Mouse (Mus musculus): ENCODE results near the gene Pcdh11x.
"Not testable (repeated sequence)": the region's sequence is repeated elsewhere in the genome, so short reads cannot be mapped to it uniquely, and the experiment has no call there.

The Pcdh11x gene

DNA sequence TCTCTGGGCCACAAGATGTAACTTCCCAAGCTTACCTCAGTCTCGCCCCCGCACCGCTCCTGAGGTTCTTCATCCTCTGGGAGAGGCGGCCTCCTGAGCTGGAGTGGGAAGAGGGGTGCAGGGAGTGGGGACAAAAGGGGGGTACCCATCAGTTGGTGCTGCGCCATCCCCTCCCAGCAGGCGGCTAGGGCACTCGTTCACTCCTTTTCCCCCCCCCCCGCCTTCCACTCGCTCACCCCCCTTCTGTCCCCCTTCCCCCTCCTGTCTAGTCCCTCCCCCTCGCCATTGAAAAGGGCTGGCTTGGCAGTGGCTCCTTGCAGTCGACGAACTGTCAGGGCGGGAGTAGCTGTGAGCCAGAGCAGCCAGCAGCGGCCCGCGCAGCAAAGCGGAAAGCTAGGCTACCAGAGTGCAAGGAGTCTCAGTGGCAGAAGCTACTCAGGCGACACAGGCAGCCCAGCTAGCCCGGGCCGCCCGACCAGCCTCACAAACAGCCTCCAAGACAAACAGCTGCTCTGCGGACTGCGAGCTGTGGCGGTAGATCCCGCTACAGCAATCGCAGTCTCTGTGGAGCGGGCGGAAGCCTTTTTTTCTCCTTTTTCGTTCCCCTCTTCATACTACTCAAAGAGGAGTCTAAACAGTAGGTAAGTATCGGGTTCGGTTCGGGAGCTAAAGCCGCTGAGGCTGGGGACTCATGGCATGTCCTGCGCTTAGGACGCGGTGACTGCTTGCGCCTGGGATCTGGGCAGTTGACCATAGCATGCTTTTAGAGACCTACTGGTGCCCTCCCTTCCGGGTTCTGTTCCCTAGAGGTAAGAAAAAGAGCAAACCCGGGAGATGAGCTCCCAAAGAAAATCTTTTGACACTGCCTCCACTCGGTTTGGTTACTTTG is at the start of gene Pcdh11x:
TSS of gene Pcdh11x (plus strand) at position 249 of the 889 bp plus-strand sequence.
- DNase-seq (ENCODE audit: low spot score in 2 of 2) = peak; percentile 24 to 39

DNA sequence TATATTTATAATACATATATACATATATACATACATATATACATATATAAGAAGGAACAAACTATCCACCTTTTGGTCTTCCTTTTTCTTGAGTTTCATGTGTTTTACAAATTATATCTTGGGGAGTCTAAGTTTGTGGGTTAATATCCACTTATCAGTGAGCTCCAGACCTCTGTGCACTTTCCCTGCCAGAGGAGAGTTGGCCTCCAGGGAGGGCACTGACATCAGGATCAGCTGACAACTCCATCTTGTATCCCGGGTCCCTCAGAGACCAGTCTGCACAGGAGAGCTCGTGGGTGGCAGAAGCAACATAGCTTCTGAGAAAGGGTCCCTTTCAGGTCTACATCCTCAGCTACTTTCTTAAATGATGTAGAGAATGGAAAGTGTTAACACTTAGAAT is 30.0 kb upstream of the Pcdh11x start:
- DNase-seq (ENCODE audit: low spot score in 2 of 2) = no peak

DNA sequence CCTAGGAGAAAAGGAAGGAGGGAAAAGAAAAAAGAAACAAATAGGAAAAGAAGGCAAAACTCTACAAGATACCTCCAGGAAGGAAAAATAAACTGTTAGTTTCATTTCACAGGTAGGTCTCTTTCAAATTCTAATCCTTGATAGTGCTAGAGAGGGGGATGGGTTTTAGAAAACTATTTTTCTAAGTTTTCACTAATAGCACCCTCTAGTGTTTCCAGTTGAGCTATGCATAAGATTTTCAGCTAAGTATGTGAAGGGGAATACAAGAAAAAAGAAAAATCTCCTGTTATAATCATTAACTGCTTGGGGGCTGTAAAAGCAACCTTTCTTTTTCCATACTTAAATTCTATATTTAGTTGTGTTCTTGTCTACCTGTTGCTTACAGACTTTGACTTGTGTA is 4.5 kb upstream of the Pcdh11x start:
- DNase-seq (ENCODE audit: low spot score in 2 of 2) = no peak

DNA sequence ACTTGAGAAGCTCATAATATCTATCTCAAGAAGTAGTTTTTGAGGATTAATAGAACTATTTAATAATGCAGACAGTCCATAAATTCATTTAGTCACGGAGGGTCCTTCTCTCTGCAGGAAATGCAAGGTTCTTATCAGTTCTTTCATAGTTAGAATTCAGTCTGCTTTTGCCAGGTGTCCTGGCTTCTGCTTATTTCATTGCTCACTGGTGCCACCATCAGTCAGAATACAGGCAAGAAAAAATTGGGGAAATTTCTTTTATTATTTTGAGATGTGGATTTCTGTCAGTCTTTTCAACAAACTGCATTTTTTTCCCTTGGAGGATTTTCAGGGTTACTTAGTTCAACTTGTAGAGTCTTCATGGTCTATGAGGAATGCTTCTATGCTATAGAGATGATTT is 2.6 kb upstream of the Pcdh11x start:
- no peak for DNase-seq (ENCODE audit: low spot score in 2 of 2)

DNA sequence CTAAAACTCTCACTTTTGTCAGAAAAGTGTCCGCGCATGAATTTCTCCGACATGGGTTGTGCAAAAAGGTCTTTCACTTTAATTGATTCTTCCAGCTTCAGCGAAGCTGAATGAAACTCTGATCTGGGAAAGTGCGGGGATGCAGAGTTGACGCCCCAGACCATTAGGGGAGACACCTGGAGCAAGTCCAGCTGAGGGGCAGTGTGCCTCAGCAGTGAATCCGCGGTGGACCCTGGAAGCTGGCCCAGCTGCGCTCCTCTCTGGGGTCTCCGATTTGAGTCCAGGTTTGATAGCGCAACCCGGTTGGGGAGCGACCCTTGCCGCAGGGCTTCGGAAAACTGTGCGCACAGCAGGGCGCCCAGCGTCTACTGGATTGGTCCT is 831 bp downstream of the Pcdh11x start:
- no peak for DNase-seq (ENCODE audit: low spot score in 2 of 2)

DNA sequence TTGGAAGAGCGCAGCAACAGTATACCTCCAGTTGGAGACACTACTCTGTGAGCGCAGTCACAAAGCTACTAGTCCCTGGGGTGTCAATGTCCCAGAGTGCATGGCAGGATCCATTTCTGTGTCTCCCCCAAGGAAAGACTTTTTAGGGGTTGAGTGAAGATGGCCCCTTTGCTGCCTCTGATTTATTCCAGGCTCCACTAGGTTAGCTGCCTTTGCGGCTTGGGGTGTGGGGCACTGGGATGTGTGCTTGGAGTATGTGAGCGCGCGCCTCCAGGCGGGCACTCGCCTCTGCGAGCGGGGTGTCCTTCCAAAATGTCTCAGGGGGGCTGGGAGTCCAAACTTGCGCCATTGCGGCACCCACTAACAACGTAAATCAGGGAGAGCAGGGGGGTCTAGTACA is 1.6 kb downstream of the Pcdh11x start:
- peak in 1 of 2 experiments; percentile 22 for DNase-seq (ENCODE audit: low spot score in 2 of 2)

DNA sequence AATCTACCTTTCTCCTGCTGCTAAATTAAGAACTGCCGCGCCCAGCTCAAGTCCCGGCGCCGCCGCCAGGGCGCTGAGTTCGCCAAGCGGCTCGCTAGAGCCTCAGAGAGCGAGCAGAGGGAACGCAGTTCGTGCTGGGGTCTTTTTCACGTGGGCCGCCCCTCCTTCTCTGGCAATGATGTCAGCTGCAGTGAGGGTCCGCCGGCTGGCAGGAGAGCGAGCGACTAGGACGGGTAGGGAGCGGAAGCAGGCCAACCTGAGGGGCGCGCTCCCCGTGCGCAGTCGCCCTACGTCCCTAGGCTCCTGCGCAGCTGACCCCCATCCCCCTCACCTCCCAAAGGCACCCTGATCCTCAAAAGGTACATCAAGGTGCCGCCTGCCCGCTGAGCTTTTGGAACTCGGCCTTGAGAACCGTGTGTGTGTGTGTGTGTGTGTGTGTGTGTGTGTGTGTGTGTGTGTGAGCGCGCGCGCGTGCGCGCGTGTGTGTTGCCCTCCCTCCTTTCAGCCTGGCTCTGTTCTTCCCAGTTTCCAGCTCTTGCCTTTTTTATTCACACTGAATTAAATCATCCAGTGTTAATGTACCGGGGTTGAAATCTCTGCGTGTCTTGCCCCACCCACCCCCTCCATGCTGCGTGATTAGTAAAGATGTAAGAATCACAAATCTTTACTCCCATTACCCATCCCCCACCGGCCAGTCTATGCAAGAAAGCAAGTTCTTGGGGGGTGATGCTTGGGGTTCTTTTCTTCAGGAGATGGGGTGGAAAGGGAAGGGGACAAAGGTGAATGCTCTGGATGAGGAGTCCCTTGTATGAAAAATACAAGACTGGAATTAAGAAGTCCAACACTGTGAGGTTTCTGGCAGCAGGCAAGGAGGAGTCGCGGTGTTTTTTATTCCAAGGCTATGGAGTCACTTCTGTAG is 3.0 kb downstream of the Pcdh11x start:
- peak; percentile 16 to 18 for DNase-seq (ENCODE audit: low spot score in 2 of 2)

DNA sequence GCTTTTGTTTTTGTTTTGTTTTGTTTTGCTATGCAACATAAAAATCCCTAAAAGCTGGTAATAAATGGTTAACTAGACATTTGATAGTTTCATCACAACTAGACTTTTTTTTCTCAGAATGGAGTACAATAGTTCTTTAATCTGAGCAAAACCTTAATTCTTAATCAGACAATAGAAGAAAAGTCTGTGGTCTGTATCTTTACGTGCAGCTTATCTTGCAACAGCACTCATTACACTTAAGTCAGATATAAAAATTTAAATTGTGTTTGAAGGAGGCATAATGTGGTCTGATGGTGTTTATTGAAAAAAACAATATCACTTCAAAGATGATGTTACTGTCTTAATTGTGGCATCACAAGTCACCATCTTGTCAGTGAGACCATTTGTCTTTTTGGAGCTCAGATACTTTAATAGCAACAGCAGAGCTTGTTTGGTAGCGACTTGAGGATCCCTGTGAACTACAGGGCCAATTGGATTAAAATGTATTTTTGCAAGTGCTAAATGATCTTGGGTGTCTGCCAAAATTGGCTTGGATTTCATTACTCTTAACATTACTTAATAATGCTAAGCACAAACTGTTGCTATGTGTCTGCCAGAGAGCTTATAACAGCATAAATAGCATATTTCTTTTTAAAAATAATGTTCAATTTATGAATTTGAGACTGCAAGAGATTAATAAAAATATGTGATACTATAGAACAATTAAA is 11.6 kb downstream of the Pcdh11x start:
- no peak for DNase-seq (ENCODE audit: low spot score in 2 of 2)

DNA sequence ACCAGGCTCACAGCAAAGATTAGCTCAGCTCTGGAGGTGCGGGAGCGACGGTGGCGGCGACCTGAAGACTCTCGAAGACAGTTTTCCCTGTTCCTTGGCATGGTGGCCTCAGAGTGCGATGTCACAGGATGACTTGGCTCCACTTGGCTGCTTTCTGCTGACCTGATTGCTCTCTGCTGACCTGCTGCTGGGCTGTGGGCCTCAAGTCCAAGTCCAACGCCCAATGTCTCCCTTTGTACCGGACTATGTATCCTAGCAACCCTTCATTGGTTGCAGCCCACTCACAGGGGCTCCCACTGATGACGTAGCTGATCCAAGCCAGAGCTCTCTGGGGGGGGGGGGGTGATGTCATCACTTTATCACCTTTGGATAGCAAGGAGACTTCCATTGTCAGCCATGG is 22.9 kb downstream of the Pcdh11x start, which contains the start of gene H2afb3:
TSS of gene H2afb3 (minus strand) at position 101 of the 400 bp plus-strand sequence.
- not testable (repeated sequence) for DNase-seq (ENCODE audit: low spot score in 2 of 2)

DNA sequence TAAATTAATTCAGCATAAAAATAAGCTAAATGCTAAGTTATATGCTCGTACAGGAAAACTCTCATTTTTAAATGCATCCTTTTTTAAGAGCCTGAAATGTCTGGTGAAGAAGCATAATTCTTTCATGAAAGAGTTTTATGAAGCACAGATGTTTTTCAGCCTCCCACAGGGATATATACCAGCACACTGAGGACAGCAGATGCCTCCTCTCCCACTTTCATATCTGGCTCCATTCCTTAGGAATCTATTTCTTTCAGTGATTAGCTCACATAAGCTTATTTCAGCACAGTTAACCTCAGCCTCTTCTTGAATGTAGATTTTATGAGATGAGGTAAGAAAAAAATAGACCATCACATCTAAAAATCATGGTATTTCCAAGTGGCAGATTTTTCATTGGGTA is 176.2 kb downstream of the Pcdh11x start:
- no peak for DNase-seq (ENCODE audit: low spot score in 2 of 2)

DNA sequence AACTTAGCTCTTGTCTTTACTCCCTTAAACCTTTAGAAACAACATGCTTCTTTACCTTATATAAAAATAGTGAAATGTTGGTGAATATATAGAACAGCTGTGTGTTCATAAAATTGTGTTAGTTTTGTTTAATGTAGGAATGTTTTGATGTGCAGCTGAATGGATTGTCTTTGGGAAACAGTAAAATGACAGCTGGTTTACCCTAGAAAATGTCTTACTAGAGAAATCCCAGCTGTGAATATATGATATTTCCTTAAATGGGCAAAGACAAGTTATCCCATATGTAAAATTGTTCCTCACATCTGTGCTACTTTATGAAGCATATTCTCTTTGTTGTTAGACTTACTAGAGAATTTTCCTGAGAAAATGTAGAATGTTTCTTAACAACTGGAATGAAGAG is 196.4 kb downstream of the Pcdh11x start:
- DNase-seq (ENCODE audit: low spot score in 2 of 2) = no peak

DNA sequence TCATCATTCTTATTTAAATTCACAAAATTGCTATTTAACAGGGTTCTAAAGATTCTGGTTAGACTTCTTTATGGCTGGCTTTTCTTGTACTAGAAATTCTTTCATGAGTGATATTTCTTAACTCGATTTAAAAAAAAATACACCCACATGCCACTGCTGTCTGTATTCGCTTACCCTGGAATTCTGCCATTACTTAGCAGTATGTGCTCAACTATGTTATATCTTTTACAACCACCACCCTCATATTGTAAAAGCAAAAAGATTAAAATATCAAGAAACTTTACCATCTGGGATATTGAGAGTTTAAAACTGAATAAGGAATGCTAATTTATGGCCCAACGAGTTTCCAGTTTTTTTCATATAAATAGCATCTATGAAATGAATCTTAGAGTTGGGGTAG is 234.9 kb downstream of the Pcdh11x start:
- DNase-seq (ENCODE audit: low spot score in 2 of 2) = no peak

DNA sequence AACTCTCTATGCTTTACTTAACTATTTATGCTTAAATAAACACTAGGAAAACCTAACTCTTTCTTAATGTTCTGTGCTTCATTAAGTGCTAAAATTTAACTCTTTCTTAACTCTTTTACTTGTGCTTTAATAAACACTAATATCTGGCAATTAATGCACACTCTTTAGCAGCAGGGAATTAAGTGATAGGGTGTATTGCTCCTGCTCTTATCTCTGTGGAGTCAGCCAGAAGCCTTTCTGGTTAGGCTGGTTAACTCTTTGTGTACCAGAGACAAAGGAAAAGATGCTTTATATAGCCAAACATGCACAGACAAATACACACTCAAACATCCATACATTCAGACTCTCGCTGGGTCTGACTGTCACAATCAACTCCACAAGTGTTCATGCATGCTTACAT is 309.2 kb downstream of the Pcdh11x start:
- DNase-seq (ENCODE audit: low spot score in 2 of 2) = no peak

DNA sequence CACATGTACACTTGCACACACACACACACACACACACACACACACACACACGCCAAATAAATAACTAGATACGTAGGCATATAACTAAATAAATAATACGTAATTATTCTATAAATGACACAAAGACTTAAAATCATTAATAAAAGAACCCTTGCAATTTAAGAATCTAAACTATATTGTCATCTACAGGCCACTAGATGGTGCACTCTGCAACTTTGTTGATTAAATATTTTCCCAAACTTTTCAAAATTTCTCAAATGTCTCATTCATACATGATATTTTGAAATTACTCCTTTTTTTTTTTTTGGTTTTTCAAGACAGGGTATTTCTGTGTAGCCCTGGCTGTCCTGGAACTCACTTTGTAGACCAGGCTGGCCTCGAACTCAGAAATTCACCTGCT is 328.4 kb downstream of the Pcdh11x start:
- no peak for DNase-seq (ENCODE audit: low spot score in 2 of 2)

DNA sequence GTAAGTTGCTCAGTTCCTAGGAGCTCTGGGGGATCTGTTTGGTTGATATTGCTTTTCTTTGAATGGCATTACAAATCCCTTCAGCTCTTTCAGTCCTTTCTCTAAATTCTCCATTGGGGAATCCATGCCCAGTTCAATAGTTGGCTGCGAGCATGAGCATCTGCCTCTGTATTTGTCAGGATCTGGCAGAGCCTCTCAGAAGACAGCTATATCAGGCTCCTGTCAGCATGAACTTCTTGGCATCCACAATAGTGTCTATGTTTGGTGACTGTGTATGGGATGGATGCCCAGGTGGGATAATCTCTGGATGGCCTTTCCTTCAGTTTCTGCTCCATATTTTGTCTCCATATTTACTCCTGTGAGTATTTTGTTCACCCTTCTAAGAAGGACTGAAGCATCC is 380.2 kb downstream of the Pcdh11x start:
- not testable (repeated sequence) for DNase-seq (ENCODE audit: low spot score in 2 of 2)

DNA sequence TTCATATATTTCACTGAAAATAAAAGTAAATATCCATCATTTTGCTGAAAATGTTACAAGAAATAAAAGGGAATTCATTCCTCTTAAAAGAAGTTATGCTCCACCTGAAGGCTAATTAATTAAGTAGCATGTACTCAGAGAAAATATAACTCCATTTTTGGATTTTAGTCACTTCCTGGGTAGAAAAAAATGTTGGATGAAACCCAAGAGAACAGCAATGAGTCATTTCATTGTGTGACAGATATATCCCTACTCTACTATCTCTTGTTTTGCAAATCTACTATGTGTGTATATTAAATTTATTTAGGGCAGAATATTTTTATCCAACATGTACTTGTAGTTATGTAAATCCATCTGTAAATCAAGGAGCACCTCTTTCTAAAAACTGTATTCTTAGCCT is 444.1 kb downstream of the Pcdh11x start:
- DNase-seq (ENCODE audit: low spot score in 2 of 2) = no peak

DNA sequence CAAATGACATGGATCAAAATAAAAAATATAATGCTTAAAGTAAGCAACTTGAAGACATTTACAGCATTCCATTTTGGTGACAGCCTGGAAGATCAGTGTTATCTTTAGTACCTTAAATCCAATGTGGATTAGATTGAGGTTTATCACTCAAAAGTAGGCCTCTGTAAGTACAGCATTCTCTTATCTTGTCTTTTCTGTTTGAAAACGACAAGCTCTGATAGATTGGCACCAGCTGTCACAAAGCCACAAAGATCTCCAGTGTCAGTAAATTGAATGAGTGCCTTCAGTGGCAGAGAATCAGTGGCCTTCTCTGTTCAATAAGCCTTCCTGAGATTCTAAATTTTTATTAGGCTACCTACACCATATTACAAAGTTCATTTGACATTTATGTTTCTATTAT is 445.7 kb downstream of the Pcdh11x start:
- no peak for DNase-seq (ENCODE audit: low spot score in 2 of 2)

DNA sequence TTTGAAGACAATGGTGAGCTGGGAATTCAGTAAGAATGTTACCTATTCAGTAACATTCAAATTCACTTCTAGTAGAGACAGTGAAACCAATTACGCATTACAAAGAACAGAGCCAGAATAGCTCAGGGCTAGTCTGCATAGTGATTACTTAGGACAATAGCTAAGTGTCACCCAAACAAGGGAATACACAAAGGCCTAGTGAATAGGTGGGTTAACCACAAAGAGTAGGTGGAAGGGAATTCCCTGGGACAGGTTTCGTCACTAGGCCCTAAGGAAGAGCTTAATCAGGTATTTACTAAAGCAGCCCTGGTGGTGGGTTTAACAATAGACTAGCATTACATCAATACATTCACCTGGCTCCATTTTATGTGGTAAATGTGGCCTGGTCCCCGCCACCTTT is 654.5 kb downstream of the Pcdh11x start:
- no peak for DNase-seq (ENCODE audit: low spot score in 2 of 2)

Measured in frontal cortex, postnatal 25 days (tissue).